Mouse (Mus musculus): ENCODE data around the gene Tmco4. TPM values are rescaled to one million over a fixed set of nuclear protein-coding genes. Genes with fewer than 3 reads are reported as not detected.
"Not testable (repeated sequence)": the region's sequence is repeated elsewhere in the genome, so short reads cannot be mapped to it uniquely, and the experiment has no call there.

Gene Tmco4
- total RNA-seq, 2 experiments from 2014 or later, result 1.1 to 1.8 TPM

DNA sequence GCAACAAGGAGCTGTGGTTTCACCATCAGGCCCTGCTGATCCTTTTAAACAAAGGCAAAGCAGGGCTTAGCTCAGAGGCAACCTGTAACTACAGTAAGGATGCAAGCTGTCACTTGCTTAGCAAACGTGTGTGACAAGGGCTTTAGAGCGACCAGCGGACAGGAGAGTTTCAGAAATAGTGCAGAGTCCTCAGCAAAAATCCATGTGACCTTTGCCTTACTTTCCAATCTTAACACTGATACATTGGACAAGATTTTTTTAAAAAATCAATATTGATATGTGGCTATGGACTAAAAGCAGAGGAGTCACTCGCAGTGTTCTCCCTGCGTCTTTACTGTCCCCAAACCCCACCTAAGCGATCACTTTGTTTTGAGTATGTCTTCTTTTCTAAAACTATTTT, 1.3 kb upstream of the Tmco4 start:
- no peak for DNase-seq (ENCODE audit: low spot score in 2 of 2)
- intact Hi-C loops (cut with DNase I), result no loop called here

DNA sequence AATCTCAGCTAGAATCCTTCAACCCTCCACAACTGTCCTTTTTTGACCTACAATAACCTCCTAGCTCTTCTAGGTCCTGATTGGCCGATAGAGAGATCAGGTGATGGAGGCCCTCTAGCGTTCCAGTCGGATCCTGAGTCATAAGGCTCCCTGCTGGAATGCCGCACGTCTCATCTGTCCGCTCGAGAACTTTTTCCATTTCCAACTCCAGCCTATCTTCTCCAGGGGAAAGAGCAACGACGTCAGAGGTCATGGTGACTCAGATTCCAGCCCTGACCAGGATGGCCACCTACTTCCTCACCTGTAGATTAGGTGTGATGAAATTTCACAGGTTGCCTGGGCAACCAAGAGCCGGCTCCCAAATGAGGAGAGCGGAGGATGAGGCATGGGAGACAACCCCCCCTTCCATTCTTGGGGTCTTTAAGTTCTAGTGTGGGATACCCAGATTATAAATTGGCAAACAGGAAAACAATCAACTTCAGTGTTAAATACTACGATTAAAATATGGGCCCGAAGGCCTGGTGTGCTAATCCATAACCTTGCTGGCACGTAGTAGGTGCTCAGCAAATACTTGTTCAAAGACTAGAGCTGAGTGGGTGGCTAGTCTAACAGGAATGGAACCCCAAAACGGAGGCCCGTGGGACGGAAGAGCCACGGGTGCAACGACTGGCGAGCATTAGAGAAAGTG, 405 bp upstream of the Tmco4 start:
- DNase-seq (ENCODE audit: low spot score in 2 of 2), result peak; percentile 35 to 62
- intact Hi-C loops (cut with DNase I), result no loop called here

DNA sequence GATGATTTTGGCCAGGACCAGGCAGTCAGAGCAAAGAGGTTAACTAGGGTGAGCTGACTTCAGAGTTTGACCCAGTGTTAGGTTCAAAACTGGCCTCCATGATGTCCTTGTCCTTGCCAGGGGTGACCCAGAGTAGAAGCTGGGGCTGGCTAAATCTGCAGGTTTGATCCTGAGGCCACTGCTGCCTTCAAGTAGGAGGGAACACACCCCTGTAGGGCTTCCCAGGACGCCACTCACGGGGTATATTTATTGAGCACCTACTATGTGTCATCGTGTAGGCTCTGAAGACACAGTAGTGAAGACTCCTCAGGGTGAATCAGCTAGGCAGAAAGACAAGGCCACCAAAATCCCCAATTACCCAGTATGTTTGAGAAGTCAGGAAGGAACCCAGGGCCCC, 1.0 kb downstream of the Tmco4 start:
- no peak for DNase-seq (ENCODE audit: low spot score in 2 of 2)
- intact Hi-C loops (cut with DNase I), result no loop called here

DNA sequence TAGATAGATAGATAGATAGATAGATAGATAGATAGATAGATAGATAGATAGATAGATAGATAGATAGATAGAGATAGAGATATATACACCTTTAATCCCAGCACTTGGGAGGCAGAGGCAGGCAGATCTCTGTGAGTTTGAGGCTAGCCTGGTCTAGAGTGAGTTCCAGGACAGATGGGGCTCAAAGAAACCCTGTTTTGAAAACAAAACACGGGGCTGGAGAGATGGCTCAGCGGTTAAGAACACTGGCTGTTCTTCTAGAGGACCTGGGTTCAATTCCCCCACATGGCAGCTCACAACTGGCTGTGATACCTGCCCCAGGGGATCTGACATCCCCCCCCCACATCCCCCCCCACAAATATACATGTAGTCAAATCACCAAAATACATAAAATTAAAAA, 1.9 kb downstream of the Tmco4 start:
- intact Hi-C loops (cut with DNase I); DNase-seq (ENCODE audit: low spot score in 2 of 2): not testable (repeated sequence)

DNA sequence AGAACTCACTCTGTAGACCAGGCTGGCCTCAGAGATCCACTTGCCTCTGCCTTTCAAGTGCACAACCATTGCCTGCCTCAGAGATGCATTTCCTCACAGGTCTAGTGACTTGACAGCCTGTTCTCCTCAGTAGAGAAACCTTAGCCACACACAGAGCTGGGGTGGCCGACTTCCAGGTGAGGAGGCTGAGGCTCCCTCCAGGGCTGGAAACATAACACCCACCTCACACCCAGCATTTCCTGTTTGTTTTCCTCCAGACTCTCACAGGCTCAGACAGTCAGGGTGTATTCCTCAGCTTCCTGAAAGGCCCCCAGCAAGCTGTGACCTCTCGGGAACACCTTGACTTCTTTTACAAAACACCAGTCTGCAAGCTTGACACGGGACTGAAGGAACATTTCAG, 2.5 kb downstream of the Tmco4 start:
- no peak for DNase-seq (ENCODE audit: low spot score in 2 of 2)
- intact Hi-C loops (cut with DNase I), result no loop called here

DNA sequence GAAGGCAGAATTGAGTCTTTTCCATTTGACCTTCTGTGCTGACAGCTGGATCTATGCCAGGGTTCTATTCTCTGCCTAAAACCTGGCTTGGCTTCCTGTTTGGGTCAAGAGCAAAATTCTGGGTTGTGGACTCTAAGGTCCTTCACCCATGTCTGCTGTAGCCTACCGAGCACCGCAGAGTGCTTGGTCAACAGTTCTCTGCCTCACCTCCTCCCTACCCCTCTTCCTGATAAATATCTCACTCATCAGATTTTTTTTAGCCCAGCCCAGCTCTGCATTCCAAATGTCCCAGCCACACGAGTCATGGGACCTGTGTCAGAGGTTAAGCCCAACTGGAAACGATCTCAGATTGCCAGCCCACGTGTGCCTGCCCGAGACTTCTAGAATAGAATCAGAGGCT, 3.4 kb downstream of the Tmco4 start:
- no peak for DNase-seq (ENCODE audit: low spot score in 2 of 2)
- intact Hi-C loops (cut with DNase I), result no loop called here

DNA sequence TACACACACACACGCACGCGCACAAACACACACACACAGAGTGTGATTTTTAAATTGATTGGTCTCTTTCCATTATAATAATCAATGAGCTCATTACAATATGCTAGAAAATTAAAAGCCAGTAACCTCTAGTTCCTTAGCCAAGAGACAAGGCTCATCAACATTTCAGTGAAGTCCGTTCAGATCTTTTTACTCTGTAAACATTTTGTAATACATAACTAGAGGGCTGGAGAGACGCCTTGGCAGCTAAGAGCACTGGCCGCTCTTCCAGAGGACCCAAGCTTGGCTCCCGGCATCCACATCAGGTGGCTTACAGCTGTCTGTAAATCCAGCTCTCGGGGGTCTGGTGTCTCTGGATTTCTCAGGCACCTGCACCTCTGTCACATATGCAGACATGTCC, 7.3 kb downstream of the Tmco4 start:
- intact Hi-C loops (cut with DNase I), result no loop called here
- no peak for DNase-seq (ENCODE audit: low spot score in 2 of 2)

DNA sequence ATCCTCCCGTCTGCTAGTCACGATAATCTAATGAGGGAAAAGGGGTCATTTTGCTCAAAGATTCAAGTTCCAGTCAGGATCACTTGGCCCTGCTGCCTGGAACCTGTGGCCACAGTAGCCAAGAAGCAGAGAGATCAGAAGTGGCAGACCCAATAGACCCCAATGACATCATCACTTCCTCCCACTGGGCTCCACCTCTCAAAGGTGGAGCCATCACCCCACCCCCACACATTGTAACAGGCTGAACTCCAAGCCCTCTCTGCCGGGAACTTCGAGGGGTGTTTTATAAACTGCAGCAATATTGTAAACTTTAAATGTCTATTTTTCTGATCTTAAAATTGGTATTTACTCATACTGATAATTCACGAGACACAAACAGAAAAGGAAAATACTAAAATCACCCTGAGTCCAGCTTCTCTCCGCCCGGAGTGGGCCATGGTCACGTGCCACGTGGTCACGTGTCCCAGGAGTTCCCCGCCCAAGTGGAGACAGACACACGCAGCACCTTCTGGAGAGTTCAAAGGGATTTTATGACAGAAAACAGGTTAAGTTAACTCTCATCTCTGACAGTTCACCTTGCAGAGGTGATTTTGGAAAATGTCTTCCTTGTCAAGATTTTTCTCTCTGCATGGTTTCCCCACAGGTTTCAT, 8.2 kb downstream of the Tmco4 start:
- intact Hi-C loops (cut with DNase I), result no loop called here
- no peak for DNase-seq (ENCODE audit: low spot score in 2 of 2)

DNA sequence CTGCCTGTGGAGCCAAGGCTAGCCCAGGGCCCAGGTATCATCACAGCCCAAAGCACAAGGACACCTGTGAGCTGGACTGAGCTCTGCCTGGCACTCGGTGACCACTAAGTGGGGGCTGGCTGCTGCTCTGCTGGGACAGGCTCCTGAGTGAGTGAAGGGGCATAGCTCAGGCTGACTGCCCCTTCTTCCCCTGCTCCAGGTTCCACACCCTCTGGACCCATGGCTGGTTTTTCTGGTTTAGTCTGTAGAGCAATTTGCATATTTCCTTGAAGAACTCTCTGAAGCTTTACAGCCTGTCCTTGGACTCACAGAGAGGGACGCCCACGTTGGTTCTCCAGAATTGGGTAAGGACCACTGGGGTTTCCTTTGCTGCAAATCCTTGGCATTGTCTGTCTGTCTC, 10.7 kb downstream of the Tmco4 start:
- no peak for DNase-seq (ENCODE audit: low spot score in 2 of 2)
- intact Hi-C loops (cut with DNase I), result no loop called here

DNA sequence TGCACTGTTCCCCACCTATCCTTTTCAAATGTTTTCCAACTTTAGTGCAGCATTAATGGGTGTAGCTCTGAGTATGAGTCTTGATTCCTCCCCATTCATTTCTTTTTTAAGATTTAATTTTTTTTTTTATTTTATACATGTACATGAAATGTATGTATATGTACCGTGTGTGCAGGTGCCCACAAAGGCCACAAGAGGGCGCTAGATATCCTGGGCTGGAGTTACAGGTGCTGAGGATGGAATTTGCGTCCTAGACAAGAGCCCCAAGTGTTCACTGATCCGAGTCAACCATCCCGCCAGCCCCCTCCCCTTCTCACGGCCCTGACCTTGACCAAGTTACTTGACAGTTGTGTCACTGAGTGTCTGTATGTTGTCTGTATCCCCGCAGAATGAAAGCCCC, 12.1 kb downstream of the Tmco4 start:
- no peak for DNase-seq (ENCODE audit: low spot score in 2 of 2)
- intact Hi-C loops (cut with DNase I), result no loop called here

DNA sequence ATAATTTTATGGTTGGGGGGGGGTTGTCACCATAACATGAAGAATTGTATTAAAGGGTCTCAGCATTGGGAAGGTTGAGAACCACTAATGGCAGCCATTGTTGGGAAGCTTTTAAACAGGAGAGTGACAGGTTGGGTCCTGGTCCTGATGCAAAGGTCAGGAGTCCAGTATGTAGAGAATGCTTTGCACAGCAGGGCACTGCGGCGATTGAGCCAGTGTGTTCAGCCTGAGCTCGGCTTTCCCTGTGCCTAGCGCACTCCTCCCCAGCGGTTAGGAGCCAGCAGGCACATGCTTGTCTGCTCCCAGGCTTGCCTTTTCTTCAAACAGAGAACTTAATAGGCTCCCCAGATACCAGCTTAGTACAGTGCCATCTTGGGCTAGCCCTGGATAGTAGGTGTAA, 13.6 kb downstream of the Tmco4 start:
- intact Hi-C loops (cut with DNase I), result no loop called here
- DNase-seq (ENCODE audit: low spot score in 2 of 2), result no peak

DNA sequence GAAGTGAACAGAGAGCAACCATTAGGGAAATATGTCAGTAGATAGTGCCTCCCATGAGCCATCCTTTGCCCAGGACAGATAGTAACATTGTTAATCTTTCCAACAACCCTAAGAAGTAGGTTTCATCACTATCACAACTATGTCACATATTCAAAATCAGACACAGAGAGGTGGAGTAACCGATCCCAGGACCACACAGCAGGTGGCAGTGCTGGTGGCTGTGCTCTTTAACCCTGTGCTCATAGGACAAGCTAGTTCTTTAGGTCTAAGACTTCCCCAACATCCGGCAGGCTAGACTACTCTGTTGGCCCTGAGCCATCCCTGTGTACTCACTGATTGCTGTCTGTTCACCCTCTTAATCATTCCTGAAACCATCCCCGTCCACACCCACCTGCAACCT, 21.7 kb downstream of the Tmco4 start:
- intact Hi-C loops (cut with DNase I), result no loop called here
- no peak for DNase-seq (ENCODE audit: low spot score in 2 of 2)

DNA sequence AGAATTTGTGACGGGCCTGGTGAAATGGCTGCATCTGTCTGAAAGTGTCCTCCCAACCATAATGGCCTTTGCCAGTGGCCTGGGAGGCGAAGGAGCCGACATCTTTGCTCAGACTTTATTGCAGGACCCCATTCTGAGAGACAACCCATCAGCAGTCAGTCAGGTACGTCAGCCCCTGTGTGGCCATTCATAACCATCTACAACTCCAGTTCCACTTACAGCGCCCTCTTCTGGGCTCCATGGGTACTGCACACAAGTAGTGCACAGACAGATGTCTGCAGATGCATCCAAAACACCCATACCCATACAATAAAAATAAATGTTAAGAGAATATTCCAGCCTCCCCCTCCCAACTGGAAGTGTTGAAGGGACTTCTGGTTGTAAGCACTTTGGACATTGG, 23.7 kb downstream of the Tmco4 start:
- intact Hi-C loops (cut with DNase I), result no loop called here
- DNase-seq (ENCODE audit: low spot score in 2 of 2), result no peak

DNA sequence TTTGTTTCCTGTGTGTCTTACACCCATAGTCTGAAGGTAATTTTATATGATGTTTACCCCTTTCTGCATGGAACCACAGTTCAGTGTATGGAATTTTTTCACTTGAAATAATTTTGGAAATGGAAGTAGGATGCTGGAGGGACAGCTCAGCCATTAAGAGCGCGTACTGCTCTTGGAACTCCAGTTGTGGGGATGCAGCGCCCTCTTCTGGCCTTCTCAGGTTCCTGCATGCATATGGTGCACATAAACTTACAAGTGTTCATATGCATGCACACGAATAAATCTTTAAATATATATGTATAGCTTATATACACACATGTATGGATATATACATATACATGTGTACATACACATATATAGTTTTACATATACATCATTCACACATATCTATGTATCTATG, 24.4 kb downstream of the Tmco4 start:
- intact Hi-C loops (cut with DNase I), result no loop called here
- no peak for DNase-seq (ENCODE audit: low spot score in 2 of 2)

DNA sequence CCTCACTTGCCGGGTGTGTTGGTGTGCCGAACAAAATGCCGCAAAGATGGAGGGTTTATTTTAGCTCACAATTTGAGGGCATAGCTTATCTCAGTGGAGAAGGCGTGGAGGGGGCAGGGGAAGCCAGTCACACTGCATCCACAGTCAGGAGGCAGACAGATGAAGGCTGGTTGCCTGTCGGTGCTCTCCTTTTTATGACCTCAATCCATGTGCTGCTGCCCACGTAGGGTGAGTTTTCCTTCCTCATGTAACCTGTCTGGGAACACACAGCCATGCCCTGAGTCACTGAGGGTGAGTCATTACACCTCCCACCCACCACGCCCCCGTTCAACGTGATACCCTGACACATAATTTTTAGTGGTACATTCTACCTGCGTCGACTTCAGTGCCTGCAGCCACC, 25.9 kb downstream of the Tmco4 start:
- peak in 1 of 2 experiments; percentile 35 for DNase-seq (ENCODE audit: low spot score in 2 of 2)
- intact Hi-C loops (cut with DNase I), result no loop called here

DNA sequence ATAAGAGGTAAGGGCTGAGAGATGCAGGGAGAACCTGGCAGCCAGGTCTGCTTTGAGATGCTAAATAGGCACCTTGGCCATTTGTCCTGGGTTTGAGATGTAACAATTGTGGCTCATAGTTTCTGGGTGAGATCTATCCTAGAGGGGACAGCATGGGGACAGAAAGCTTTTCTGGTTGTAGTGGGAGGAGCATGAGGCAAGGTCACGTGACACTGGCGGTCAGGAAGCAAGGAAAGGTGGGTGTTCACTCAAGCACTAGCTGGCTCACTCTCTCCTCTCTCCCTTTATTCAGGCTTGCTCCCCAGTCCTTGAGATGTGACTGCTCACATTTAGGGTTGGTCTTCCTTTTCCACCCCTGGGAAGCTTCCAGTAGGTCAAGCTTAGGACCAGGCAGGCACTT, 28.3 kb downstream of the Tmco4 start:
- intact Hi-C loops (cut with DNase I), result loop anchor here (5.0 kb wide), 1 partner anchor 79 kb away; no protein-coding TSS in a partner anchor
- no peak for DNase-seq (ENCODE audit: low spot score in 2 of 2)

DNA sequence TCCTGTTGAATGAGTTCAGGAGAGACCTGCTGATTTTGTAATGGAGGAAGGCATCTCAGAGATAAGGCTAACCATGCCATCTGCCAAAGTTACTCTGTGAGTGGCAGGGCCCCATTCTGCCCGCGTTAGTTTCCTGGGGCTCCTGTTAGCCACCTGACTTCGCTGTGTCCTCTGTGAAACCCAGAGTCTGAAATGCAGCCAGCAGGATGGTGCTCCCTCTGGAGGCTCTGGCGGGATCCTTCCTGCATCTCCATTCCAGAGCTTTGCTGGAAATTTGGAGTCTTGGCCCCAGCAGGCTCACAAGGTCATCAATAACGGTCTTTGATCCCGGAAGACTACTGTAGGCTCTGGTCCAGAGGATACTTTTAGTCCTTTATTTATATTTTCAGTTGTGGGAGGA, 28.7 kb downstream of the Tmco4 start:
- DNase-seq (ENCODE audit: low spot score in 2 of 2), result peak in 1 of 2 experiments; percentile 41
- intact Hi-C loops (cut with DNase I), result loop anchor here (5.0 kb wide), 1 partner anchor 79 kb away; no protein-coding TSS in a partner anchor

DNA sequence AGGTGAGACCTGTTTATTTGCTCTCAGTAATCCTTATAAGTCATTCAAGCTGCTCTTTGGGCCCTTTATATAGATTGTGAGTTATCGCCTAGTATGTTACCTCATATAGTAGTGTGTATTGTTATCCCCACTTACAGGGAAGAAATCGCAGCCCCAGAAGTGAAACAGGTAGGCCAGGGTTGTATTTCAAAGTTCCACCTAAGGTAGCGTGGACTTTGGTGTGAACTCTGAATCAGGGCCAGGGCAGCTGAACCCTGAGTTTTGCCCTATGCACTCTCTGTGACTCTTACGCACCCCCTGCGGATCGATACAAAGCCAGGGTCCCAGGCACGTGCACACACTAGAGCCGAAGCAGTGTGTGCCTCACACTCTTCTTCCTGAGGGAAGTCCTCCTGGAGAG, 31.4 kb downstream of the Tmco4 start:
- DNase-seq (ENCODE audit: low spot score in 2 of 2), result no peak
- intact Hi-C loops (cut with DNase I), result loop anchor here (5.0 kb wide), 1 partner anchor 82 kb away; no protein-coding TSS in a partner anchor

DNA sequence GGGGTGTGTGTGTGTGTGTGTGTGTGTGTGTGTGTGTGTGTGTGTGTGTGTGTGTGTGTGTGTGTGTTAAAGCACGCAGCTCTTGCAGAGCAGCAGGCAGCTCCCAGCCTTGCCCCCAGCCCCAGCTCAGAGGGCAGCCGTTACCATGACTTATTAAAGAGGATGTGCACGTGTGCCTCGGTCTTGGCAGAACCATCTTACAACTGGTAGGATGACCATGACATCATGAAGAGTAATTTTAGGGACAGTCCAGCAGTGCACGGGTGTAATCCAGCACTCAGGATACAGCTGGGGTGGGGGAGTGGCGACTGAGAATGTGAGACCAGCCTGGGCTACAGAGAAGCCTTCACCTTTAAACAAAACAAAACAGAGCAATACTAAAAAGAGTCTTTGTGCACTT, 32.5 kb downstream of the Tmco4 start:
- no peak for DNase-seq (ENCODE audit: low spot score in 2 of 2)
- intact Hi-C loops (cut with DNase I), result no loop called here

DNA sequence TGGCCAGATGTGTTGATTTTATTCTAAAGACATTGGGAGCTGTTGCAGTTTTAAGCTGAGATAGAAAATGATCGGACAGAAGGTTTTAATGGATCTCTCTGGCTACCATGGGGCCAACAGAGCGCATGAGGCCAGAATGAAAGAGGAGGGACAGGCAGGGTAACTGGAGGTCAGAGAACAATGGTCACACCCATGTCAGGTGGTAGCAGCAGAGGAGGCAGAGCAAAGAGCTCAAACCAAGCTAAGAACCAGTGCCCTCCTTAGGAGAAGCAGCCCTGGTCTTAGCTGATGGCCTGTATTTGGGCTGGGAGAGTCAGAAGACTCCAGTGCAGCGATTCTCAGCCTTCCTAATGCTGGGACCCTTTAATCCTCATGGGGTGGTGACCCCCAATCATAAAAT, 34.7 kb downstream of the Tmco4 start:
- no peak for DNase-seq (ENCODE audit: low spot score in 2 of 2)
- intact Hi-C loops (cut with DNase I), result no loop called here

DNA sequence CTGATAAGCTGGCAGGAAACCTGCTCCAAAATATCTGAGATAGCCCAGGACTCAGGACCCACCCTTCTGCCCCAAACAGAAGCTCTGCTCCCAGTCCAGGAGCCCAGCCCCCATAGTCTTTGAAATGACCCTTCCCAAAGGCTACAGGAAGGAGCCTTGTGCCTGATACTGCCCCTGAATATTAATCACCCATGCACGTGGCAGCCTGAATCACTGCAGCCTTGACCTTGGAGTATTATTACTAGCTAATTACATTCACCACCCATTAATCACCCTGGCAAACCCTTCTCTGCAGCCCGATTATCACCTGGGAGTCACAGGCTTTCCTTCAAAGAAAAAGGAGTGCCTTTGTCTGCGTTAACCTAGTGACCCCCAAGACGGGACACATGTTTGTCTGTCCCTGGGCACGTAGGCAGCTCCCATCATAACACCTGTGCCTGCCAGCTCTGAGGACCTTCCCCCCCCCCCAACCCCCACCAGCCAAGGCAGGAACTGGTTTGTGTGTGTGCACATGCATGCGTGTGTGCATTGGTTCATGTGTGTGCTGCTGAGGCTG, 35.4 kb downstream of the Tmco4 start:
- DNase-seq (ENCODE audit: low spot score in 2 of 2), result no peak
- intact Hi-C loops (cut with DNase I), result no loop called here
